Mouse (Mus musculus) right cerebral cortex, adult 2 months (tissue): ENCODE measurements at regions not wholly inside any gene's neighbourhood (a gene's known extent, or its start where the extent isn't known, plus 50 kb on each side); places are given as distances from the start of the nearest gene placed in this dataset.
"Not testable (repeated sequence)": the region's sequence is repeated elsewhere in the genome, so short reads cannot be mapped to it uniquely, and the experiment has no call there.

Experiments
- DNase-seq, 2 experiments: peaks; one replicate each; pipeline ENCODE4 v3.0.0; 2021 to 2022; ENCODE audit warnings: low spot score in 2 of 2

- no peak for DNase-seq
Measured at GRCm38 (mm10) chr14:48852061-48852460, 178.4 kb upstream of the Otx2 start.

- DNase-seq = no peak
Measured at GRCm38 (mm10) chr14:48842861-48843260, 169.2 kb upstream of the Otx2 start.

- DNase-seq = no peak
Measured at GRCm38 (mm10) chr14:48841278-48841677, 167.7 kb upstream of the Otx2 start.

GRCm38 (mm10) chr14:48837181-48837580, 163.6 kb upstream of the Otx2 start:
- DNase-seq = no peak

- DNase-seq = no peak
Measured at GRCm38 (mm10) chr14:48836071-48836470, 162.5 kb upstream of the Otx2 start.

- no peak for DNase-seq
Measured at GRCm38 (mm10) chr14:48834416-48834815, 160.8 kb upstream of the Otx2 start.

GRCm38 (mm10) chr14:48826421-48826820, 152.8 kb upstream of the Otx2 start:
- no peak for DNase-seq

GRCm38 (mm10) chr14:48824375-48824774, 150.8 kb upstream of the Otx2 start:
- peak; percentile 2 to 23 for DNase-seq

- DNase-seq = no peak
Measured at GRCm38 (mm10) chr14:48815941-48816340, 142.3 kb upstream of the Otx2 start.

GRCm38 (mm10) chr14:48815231-48815728, 141.7 kb upstream of the Otx2 start:
- no peak for DNase-seq

GRCm38 (mm10) chr14:48812741-48813495, 139.3 kb upstream of the Otx2 start:
- DNase-seq = no peak

- no peak for DNase-seq
Measured at GRCm38 (mm10) chr14:48804098-48804497, 130.5 kb upstream of the Otx2 start.

GRCm38 (mm10) chr14:48801283-48801682, 127.7 kb upstream of the Otx2 start:
- DNase-seq = no peak

GRCm38 (mm10) chr14:48800857-48801256, 127.2 kb upstream of the Otx2 start:
- DNase-seq = no peak

- DNase-seq = no peak
Measured at GRCm38 (mm10) chr14:48800100-48800449, 126.5 kb upstream of the Otx2 start.

GRCm38 (mm10) chr14:48799442-48800099, 126.0 kb upstream of the Otx2 start:
- DNase-seq = no peak

GRCm38 (mm10) chr14:48791507-48791906, 117.9 kb upstream of the Otx2 start:
- DNase-seq = no peak

GRCm38 (mm10) chr14:48779327-48779726, 105.7 kb upstream of the Otx2 start:
- no peak for DNase-seq

GRCm38 (mm10) chr14:48770832-48771231, 97.2 kb upstream of the Otx2 start:
- DNase-seq = no peak

- no peak for DNase-seq
Measured at GRCm38 (mm10) chr14:48762691-48763090, 89.1 kb upstream of the Otx2 start.

GRCm38 (mm10) chr14:48761002-48761648, 87.5 kb upstream of the Otx2 start:
- no peak for DNase-seq

- DNase-seq = not testable (repeated sequence)
Measured at GRCm38 (mm10) chr14:48755096-48755495, 81.5 kb upstream of the Otx2 start.
